Mouse (Mus musculus): ENCODE data around the gene Elfn2.

Elfn2 gene

GRCm38 (mm10) chr15:78681781-78682180, 36.8 kb downstream of the Elfn2 start:
- no peak for ATAC-seq (ENCODE audit: low TSS enrichment)

GRCm38 (mm10) chr15:78681301-78681700, 37.3 kb downstream of the Elfn2 start:
- ATAC-seq (ENCODE audit: low TSS enrichment): no peak

- no peak for ATAC-seq (ENCODE audit: low TSS enrichment)
Measured at GRCm38 (mm10) chr15:78680291-78680690, 38.3 kb downstream of the Elfn2 start.

GRCm38 (mm10) chr15:78677708-78678107, 40.9 kb downstream of the Elfn2 start:
- no peak for ATAC-seq (ENCODE audit: low TSS enrichment)

GRCm38 (mm10) chr15:78677015-78677414, 41.6 kb downstream of the Elfn2 start:
- no peak for ATAC-seq (ENCODE audit: low TSS enrichment)

GRCm38 (mm10) chr15:78674912-78675412, 43.6 kb downstream of the Elfn2 start:
- no peak for ATAC-seq (ENCODE audit: low TSS enrichment)

GRCm38 (mm10) chr15:78673436-78673835, 45.1 kb downstream of the Elfn2 start:
- no peak for ATAC-seq (ENCODE audit: low TSS enrichment)

GRCm38 (mm10) chr15:78670341-78670740, 48.2 kb downstream of the Elfn2 start:
- ATAC-seq (ENCODE audit: low TSS enrichment): peak; percentile 58

GRCm38 (mm10) chr15:78669221-78669871, 49.2 kb downstream of the Elfn2 start:
- ATAC-seq (ENCODE audit: low TSS enrichment): 0 out of 2 replicates have a peak, but pooled peaks have one; percentile 14

GRCm38 (mm10) chr15:78664268-78664667, 54.3 kb downstream of the Elfn2 start:
- no peak for ATAC-seq (ENCODE audit: low TSS enrichment)

- ATAC-seq (ENCODE audit: low TSS enrichment): peak; percentile 44; the same call in 1 of the 2 replicates
Measured at GRCm38 (mm10) chr15:78651169-78651568, 67.4 kb downstream of the Elfn2 start.

- ATAC-seq (ENCODE audit: low TSS enrichment): no peak
Measured at GRCm38 (mm10) chr15:78647746-78648145, 70.8 kb downstream of the Elfn2 start.

GRCm38 (mm10) chr15:78644606-78645005, 74.0 kb downstream of the Elfn2 start:
- peak; percentile 86 for ATAC-seq (ENCODE audit: low TSS enrichment)

GRCm38 (mm10) chr15:78643633-78644032, 74.9 kb downstream of the Elfn2 start:
- no peak for ATAC-seq (ENCODE audit: low TSS enrichment)

GRCm38 (mm10) chr15:78635231-78635630, 83.3 kb downstream of the Elfn2 start:
- peak; percentile 20; the same call in 1 of the 2 replicates for ATAC-seq (ENCODE audit: low TSS enrichment)

- ATAC-seq (ENCODE audit: low TSS enrichment): peak; percentile 84
Measured at GRCm38 (mm10) chr15:78634095-78634737, 84.4 kb downstream of the Elfn2 start.

- ATAC-seq (ENCODE audit: low TSS enrichment): no peak
Measured at GRCm38 (mm10) chr15:78633413-78633812, 85.2 kb downstream of the Elfn2 start.

GRCm38 (mm10) chr15:78632387-78632786, 86.2 kb downstream of the Elfn2 start:
- no peak for ATAC-seq (ENCODE audit: low TSS enrichment)

GRCm38 (mm10) chr15:78626285-78626684, 92.3 kb downstream of the Elfn2 start:
- ATAC-seq (ENCODE audit: low TSS enrichment): no peak

- peak; percentile 50 for ATAC-seq (ENCODE audit: low TSS enrichment)
Measured at GRCm38 (mm10) chr15:78624961-78625360, 93.6 kb downstream of the Elfn2 start.

GRCm38 (mm10) chr15:78624431-78624950, 94.1 kb downstream of the Elfn2 start:
- ATAC-seq (ENCODE audit: low TSS enrichment): peak; percentile 29

- ATAC-seq (ENCODE audit: low TSS enrichment): peak; percentile 55; the same call in 1 of the 2 replicates
Measured at GRCm38 (mm10) chr15:78623426-78623825, 95.1 kb downstream of the Elfn2 start.

Measured in frontal cortex, adult (tissue).